Mouse (Mus musculus) stomach, postnatal 0 days (tissue): ENCODE measurements at regions not wholly inside any gene's neighbourhood (a gene's known extent, or its start where the extent isn't known, plus 50 kb on each side); places are given as distances from the start of the nearest gene placed in this dataset.

Experiments used
- CTCF ChIP-seq: IDR thresholded peaks from 2 replicates; pipeline ENCODE4 v1.5.1; 2016; ENCODE audit warnings: antibody characterized with exemption, low read depth, mild to moderate bottlenecking, moderate library complexity
- EP300 ChIP-seq: optimal IDR thresholded peaks from 2 replicates; pipeline ENCODE3; 2016; ENCODE audit warnings: antibody characterized with exemption

- TF ChIP-seq EP300 (no peak), CTCF (no peak)
Measured at GRCm38 (mm10) chr13:102106188-102106587, 338.2 kb upstream of the Pik3r1 start.
